Mouse (Mus musculus) kidney, adult 2 months (tissue): ENCODE measurements around the gene Dusp7.

ENCODE experiments used
- CTCF ChIP-seq: fragments of 200-500 bp; conservative IDR thresholded peaks from 2 replicates; pipeline ENCODE4 v1.5.1; 2011; ENCODE audit warnings: low read depth, mild to moderate bottlenecking, control low read depth, low read length, moderate library complexity, mixed read lengths; ENCODE audit not compliant: insufficient read depth, insufficient read length
- POLR2A ChIP-seq: fragments of 200-500 bp; IDR thresholded peaks from one replicate; pipeline ENCODE4 v1.6.1; 2011; ENCODE audit warnings: low read depth, low read length, control low read depth

DNA sequence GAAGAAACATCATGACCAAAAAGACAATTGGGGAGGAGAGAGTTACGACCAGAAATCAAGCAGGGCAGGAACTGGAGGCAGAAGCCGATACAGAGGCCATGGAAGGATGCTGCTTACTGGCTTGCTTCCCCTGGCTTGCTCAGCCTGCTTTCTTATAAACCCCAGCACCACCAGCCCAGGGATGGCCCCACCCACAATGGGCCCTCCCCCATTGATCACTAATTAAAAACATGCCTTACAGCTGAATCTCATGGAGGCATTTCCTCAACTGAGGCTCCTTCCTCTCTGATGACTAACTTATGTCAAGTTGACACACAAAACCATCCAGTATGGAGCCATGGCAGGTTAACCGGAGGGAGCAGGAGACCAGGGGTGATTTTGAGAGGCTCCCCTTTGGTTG is 31.4 kb downstream of the Dusp7 start:
- TF ChIP-seq POLR2A (no peak), CTCF (no peak)
